Mouse (Mus musculus) MEL (cell line): ENCODE results near the gene 1700024P04Rik.

Experiments
- CTCF ChIP-seq, 3 experiments: IDR thresholded peaks in 2 of 3; conservative IDR thresholded peaks in 1 of 3; 2 replicates each; pipeline ENCODE4 v1.5.1; 2011 to 2012; ENCODE audit warnings: low read length in 3 of 3, low read depth in 2 of 3, mild to moderate bottlenecking in 2 of 3, improper control_type of control experiment in 1 of 3, inconsistent platforms in 1 of 3, mixed read lengths in 1 of 3, moderate library complexity in 1 of 3; ENCODE audit not compliant: control insufficient read depth in 1 of 3, insufficient read depth in 1 of 3, poor library complexity in 1 of 3, severe bottlenecking in 1 of 3
- EP300 ChIP-seq, 2 experiments: IDR thresholded peaks; 2 replicates each; pipeline ENCODE4 v1.6.1; 2011; ENCODE audit warnings: improper control_type of control experiment in 2 of 2, low read length in 2 of 2, low read depth in 1 of 2, mild to moderate bottlenecking in 1 of 2
- GABPA ChIP-seq: IDR thresholded peaks from 2 replicates; pipeline ENCODE4 v1.6.1; 2012; ENCODE audit warnings: low read depth, mild to moderate bottlenecking, inconsistent platforms, low read length, improper control_type of control experiment, moderate library complexity
- MAX ChIP-seq: IDR thresholded peaks from 2 replicates; pipeline ENCODE4 v1.6.1; 2011; ENCODE audit warnings: low read length, improper control_type of control experiment
- MYB ChIP-seq: IDR thresholded peaks from 2 replicates; pipeline ENCODE4 v1.6.1; 2011; ENCODE audit warnings: mild to moderate bottlenecking, low read depth, low read length, improper control_type of control experiment
- POLR2A ChIP-seq, 2 experiments: IDR thresholded peaks; 2 replicates each; pipeline ENCODE4 v1.6.1; 2011 to 2012; ENCODE audit warnings: low read length in 2 of 2, mild to moderate bottlenecking in 2 of 2, control low read depth in 1 of 2, improper control_type of control experiment in 1 of 2, low read depth in 1 of 2, moderate library complexity in 1 of 2; ENCODE audit not compliant: control insufficient read depth in 1 of 2, insufficient read depth in 1 of 2, poor library complexity in 1 of 2
- POLR2AphosphoS2 ChIP-seq: IDR thresholded peaks from 2 replicates; pipeline ENCODE4 v1.6.1; 2011; ENCODE audit warnings: low read length, improper control_type of control experiment
- RAD21 ChIP-seq: IDR thresholded peaks from 2 replicates; pipeline ENCODE4 v1.6.1; 2011; ENCODE audit warnings: mild to moderate bottlenecking, low read depth, low read length, improper control_type of control experiment
- RCOR1 ChIP-seq: IDR thresholded peaks from 2 replicates; pipeline ENCODE4 v1.6.1; 2012; ENCODE audit warnings: low read depth, mild to moderate bottlenecking, inconsistent platforms, low read length, improper control_type of control experiment
- TBP ChIP-seq: IDR thresholded peaks from 2 replicates; pipeline ENCODE4 v1.8.0; 2011; ENCODE audit warnings: low read depth, low read length, improper control_type of control experiment

DNA sequence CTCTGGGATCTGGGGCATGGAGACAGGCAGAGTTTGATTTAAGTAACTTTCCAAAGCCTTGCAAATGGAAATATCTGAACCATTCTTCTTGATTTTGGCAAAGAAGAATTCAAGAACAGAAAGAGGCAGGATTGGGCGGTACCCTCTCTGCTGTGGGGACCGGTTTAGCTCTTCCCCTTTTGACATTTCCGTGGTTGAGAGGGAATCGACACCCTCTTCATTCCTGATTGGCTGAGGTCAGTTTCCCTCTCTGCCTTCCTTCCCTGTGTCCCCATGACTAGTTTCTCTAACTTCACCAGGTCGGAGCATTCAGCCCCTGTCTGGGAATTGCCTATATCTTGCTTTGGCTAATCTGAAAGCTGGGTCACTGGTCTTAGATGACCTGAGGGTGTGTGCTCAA is 12.7 kb upstream of the 1700024P04Rik start:
- TF ChIP-seq GABPA (no peak), CTCF (IDR thresholded peaks at IDR 0.05 in 2 of 3, conservative IDR thresholded peaks at IDR 0.05 in 1 of 3; ENCODE audit: control insufficient read depth in 1 of 3, insufficient read depth in 1 of 3, low read depth in 2 of 3, low read length in 3 of 3, poor library complexity in 1 of 3, severe bottlenecking in 1 of 3) (no peak), EP300 (IDR thresholded peaks at IDR 0.05; ENCODE audit: low read depth in 1 of 2, low read length in 2 of 2) (no peak), POLR2AphosphoS2 (no peak), RCOR1 (no peak), MYB (no peak), POLR2A (IDR thresholded peaks at IDR 0.05; ENCODE audit: control insufficient read depth in 1 of 2, insufficient read depth in 1 of 2, low read depth in 1 of 2, low read length in 2 of 2, poor library complexity in 1 of 2) (no peak), MAX (no peak), RAD21 (no peak), TBP (no peak)
